Mouse (Mus musculus) heart, adult 2 months (tissue): Measurements from ENCODE around the gene Atp1a4. TPM values are rescaled to one million over a fixed set of nuclear protein-coding genes. Genes with fewer than 3 reads are reported as not detected.

Experiments used
- DNase-seq, 2 experiments: peaks; one replicate each; pipeline ENCODE4 v3.0.0; 2021
- H3K27ac ChIP-seq: fragments of 200-600 bp; 2 replicates; pipeline ENCODE4 v1.8.1; 2022
- H3K27me3 ChIP-seq: fragments of 200-500 bp; 2 replicates; pipeline ENCODE4 v1.6.1; 2012; ENCODE audit warnings: mild to moderate bottlenecking, low read length, inconsistent platforms, mixed read lengths; ENCODE audit not compliant: control insufficient read depth, insufficient read depth
- H3K36me3 ChIP-seq: fragments of 200-500 bp; 2 replicates; pipeline ENCODE4 v1.6.1; 2012; ENCODE audit warnings: low read length, inconsistent platforms; ENCODE audit not compliant: control insufficient read depth, insufficient read depth
- H3K4me1 ChIP-seq: fragments of 200-500 bp; 2 replicates; pipeline ENCODE4 v1.6.1; 2011; ENCODE audit warnings: low read length; ENCODE audit not compliant: control insufficient read depth, insufficient read depth
- H3K4me3 ChIP-seq: fragments of 200-600 bp; 2 replicates; pipeline ENCODE4 v1.8.1; 2022
- H3K79me2 ChIP-seq: fragments of 200-500 bp; replicated peaks from 2 replicates; pipeline ENCODE4 v1.6.1; 2012; ENCODE audit warnings: mild to moderate bottlenecking, inconsistent platforms, low read length, moderate library complexity, mixed read lengths; ENCODE audit not compliant: control insufficient read depth, insufficient read depth
- H3K9ac ChIP-seq: fragments of 200-500 bp; 2 replicates; pipeline ENCODE4 v1.6.1; 2012; ENCODE audit warnings: low read depth, mild to moderate bottlenecking, control low read depth, inconsistent platforms, low read length, mixed read lengths
- CTCF ChIP-seq: fragments of 200-600 bp; IDR thresholded peaks from 2 replicates; pipeline ENCODE4 v1.8.1; 2022; ENCODE audit warnings: antibody characterized with exemption, mild to moderate bottlenecking, moderate library complexity
- EP300 ChIP-seq: fragments of 200-500 bp; IDR thresholded peaks from 2 replicates; pipeline ENCODE4 v1.6.1; 2011; ENCODE audit warnings: low read depth, low read length, control low read depth; ENCODE audit not compliant: insufficient read depth
- POLR2A ChIP-seq: fragments of 200-500 bp; IDR thresholded peaks from 2 replicates; pipeline ENCODE4 v1.6.1; 2011; ENCODE audit warnings: mild to moderate bottlenecking, low read depth, low read length, control low read depth; ENCODE audit not compliant: insufficient read depth
- WGBS: fragments of 180-500 bp; shearing (Covaris S2); methylation state at CpG from one replicate; pipeline ENCODE4 v1.1.7; 2018; 5-methylcytosine and 5-hydroxymethylcytosine counted together
- intact Hi-C: fragments of 180-260 bp; cut with DNase I; formaldehyde crosslinking; loops from one replicate; pipeline ENCODE4 v1.15.1; 2025
- polyA plus RNA-seq: library from polyadenylated mRNA; depleted of rRNA; stranded (reverse); fragments of >200 nt; gene quantifications from 2 replicates; pipeline ENCODE4 v1.2.3, GENCODE M21; 2012
- total RNA-seq, 2 experiments: library from RNA; stranded (reverse); gene quantifications; 2 replicates each; pipeline ENCODE4 v1.2.3; 2021

Atp1a4 gene
- total and polyA plus RNA-seq, 3 experiments = 0.10 TPM; not detected in 2

DNA sequence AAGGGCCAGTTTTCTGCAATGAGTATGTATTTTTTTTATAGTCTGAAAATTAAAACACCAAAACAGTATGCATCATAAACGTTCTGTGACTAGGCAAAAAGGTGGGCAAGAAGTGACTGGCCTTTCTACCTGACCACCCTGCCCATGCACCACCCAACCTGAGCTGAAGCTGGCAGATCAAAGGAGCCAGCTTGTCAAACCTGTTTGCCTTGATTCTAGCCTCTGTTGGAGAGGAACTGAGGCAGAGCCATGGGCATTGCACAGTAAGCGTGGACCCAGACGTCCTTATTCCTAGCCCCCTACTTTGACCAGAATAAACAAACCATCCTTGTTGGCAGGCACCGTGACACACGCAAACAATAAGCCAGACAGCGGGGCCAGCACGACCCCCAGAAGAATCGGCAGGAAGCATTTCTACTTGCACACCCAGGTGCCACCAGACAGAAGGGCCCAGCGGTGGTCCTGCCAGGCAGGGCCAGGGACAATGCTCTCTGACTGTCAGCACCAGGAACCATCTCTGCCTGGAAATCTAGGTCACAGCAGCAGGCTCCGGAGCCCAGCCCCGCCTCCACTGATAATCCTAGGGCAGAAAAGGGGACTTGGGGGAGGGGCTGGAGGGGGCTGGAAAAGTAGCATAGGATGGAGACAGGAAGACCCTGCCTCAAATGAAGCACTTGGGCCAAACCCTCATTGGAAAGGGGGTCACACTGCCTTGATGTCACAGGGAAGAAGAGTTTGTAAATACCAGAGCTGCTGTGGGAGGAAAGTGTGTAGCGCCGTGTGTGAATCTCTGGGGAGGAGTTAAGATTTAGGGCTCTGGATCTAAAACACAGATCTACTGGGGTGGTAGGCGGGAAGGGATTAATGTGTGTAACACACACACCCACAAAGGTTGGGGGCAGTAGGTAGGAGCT is 56.0 kb downstream of the Atp1a4 start:
- intact Hi-C loops = no loop called here
- Histone ChIP-seq H3K4me1 (peaks cover 32% of the 10 kb centered on the region), H3K79me2 (peaks cover 2% of the 10 kb centered on the region), H3K9ac (no peak overlapping the region), H3K4me3 (no peak overlapping the region; the same call in 1 of the 2 replicates), H3K36me3 (peaks cover 11% of the 10 kb centered on the region; the same call in 1 of the 2 replicates), H3K27me3 (no peaks in the 10 kb centered on the region; the same call in 1 of the 2 replicates), H3K27ac (peak overlapping the region; percentile 60)
- no peak for TF ChIP-seq CTCF
- TF ChIP-seq EP300 = no peak
- no peak for TF ChIP-seq POLR2A
- WGBS = 15% methylated on average over 14 of the region's 14 CpGs
- DNase-seq = peak in 1 of 2 experiments; percentile 35

DNA sequence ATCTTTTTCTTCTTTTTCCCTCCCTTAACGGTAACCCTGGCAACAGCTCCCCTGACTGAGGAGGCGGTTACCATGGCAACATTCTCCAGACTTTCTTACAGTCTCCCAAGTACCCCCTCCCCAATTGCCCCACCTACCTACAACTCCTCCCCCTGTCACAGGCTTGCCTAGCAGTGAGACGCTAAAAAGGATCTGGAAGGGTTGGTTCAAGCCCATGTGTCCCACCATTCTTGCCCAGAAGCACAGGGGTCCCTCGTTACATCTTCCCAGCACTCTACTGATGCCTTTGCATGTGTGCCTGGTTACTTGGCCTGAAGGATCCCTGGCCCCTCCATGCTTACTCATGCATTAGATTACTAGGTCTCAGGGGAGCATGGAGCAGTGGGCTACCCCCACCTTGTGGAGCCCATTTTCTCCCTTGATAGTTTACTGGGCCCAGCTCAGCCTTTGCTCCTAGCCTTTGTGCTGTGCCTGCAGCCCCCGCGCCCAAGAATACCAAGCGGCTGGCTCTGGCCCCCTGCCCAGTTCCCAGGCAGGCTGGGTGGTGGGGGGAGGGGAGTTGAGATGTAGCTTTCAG is 57.3 kb downstream of the Atp1a4 start:
- Histone ChIP-seq H3K79me2 (peaks cover 2% of the 10 kb centered on the region), H3K36me3 (peaks cover 14% of the 10 kb centered on the region; the same call in 1 of the 2 replicates), H3K27ac (no peak overlapping the region), H3K4me1 (peaks cover 32% of the 10 kb centered on the region), H3K9ac (no peak overlapping the region), H3K27me3 (no peaks in the 10 kb centered on the region), H3K4me3 (no peak overlapping the region)
- peak in 1 of 2 experiments; percentile 36 for DNase-seq
- intact Hi-C loops = no loop called here
- no peak for TF ChIP-seq CTCF
- TF ChIP-seq POLR2A = no peak
- no peak for TF ChIP-seq EP300
- 40% methylated on average over 7 of the region's 7 CpGs for WGBS

DNA sequence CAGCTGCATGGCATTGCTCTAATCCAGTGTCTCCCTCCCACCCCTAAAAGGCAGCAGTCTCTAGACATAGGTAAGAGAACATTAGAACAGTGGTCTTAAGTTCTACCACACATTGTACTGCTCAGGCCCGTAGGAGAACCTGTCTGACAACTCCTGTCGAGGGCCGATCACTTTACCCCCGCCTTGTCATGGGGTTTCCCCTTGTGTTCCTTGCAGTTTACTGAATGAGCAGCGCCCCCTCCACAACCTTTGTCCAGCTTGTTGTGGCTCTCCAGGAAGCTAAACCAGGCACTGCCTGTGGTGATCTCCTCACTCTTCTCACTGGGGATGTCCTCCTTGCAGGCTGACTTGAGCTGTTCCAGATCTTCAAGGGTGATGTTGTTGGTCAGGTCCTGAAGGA is 58.1 kb downstream of the Atp1a4 start:
- Histone ChIP-seq H3K79me2 (no peaks in the 10 kb centered on the region), H3K4me3 (no peak overlapping the region), H3K27ac (no peak overlapping the region), H3K27me3 (no peaks in the 10 kb centered on the region), H3K36me3 (peaks cover 14% of the 10 kb centered on the region; the same call in 1 of the 2 replicates), H3K4me1 (peaks cover 27% of the 10 kb centered on the region), H3K9ac (no peak overlapping the region)
- WGBS = 80% methylated on average over 5 of the region's 5 CpGs
- no peak for DNase-seq
- no peak for TF ChIP-seq CTCF
- TF ChIP-seq POLR2A = no peak
- no peak for TF ChIP-seq EP300
- intact Hi-C loops = no loop called here

DNA sequence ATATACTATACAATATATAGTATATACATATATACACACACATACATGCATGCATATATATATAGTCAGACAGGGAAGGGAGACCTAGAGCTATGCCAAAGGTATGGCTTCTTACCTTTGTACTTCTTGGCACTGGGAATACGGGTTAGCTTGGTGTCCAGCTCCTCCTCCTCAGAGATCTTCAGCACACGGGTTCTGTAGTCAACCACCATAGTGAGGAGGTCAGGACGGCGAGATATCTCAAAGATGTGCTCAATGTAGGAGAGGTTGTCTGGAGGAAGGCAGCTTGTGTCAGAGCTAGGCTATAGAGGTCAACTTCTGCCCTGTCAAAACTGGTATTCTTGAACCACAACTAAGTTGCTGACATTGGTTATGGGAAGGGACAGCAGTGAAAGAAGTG is 59.2 kb downstream of the Atp1a4 start:
- Histone ChIP-seq H3K4me3 (no peak overlapping the region), H3K79me2 (no peaks in the 10 kb centered on the region), H3K27ac (no peak overlapping the region), H3K9ac (no peak overlapping the region), H3K4me1 (peaks cover 20% of the 10 kb centered on the region), H3K36me3 (peaks cover 14% of the 10 kb centered on the region; the same call in 1 of the 2 replicates), H3K27me3 (no peaks in the 10 kb centered on the region)
- WGBS = 80% methylated on average over 4 of the region's 4 CpGs
- no peak for DNase-seq
- intact Hi-C loops = loop anchor here (5.0 kb wide), 1 partner anchor 37 kb away; no protein-coding TSS in a partner anchor
- TF ChIP-seq CTCF (no peak), POLR2A (no peak), EP300 (no peak)

DNA sequence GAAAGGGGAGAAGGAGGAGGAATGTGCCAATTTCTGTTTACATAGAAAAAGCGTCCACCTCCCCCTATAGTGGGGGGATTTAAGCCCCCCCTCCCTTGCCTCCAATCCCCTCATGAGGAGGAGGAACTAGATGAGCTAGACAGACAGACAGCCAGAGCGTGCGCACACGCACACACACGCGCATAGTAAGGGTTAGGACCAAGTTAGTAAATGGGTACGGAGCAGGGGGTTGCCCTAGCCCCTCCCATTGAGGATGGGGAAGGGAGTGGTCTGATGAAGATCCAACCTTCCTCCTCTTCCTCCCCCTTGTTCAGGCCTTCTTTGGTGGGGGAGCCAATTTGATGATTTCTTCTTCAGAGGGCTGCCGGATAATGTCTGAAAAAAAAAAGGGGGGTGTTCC is 59.9 kb downstream of the Atp1a4 start:
- Histone ChIP-seq H3K27ac (no peak overlapping the region), H3K9ac (no peak overlapping the region), H3K36me3 (peaks cover 14% of the 10 kb centered on the region), H3K4me3 (no peak overlapping the region), H3K27me3 (no peaks in the 10 kb centered on the region), H3K79me2 (no peaks in the 10 kb centered on the region), H3K4me1 (peaks cover 17% of the 10 kb centered on the region)
- TF ChIP-seq POLR2A = no peak
- no peak for DNase-seq
- WGBS = 82% methylated on average over 8 of the region's 8 CpGs
- intact Hi-C loops = loop anchor here (5.0 kb wide), 1 partner anchor 36 kb away; no protein-coding TSS in a partner anchor
